Mouse (Mus musculus) hindbrain, postnatal 0 days (tissue): ENCODE results near the gene Zbtb34. TPM values are rescaled to one million over a fixed set of nuclear protein-coding genes. Genes with fewer than 3 reads are reported as not detected.

Source experiments
- ATAC-seq: fragments of 200-750 bp; cut with Nextera tagmentation; 2 replicates; pipeline ENCODE4 v1.8.0; 2017; ENCODE audit warnings: mild to moderate bottlenecking, moderate TSS enrichment, moderate library complexity
- DNase-seq: peaks from one replicate; pipeline ENCODE4 v3.0.0-alpha.2; 2015; ENCODE audit warnings: low spot score
- H3K27ac ChIP-seq: fragments of 300-500 bp; sonication (generic); 2 replicates; pipeline ENCODE4 v1.5.1; 2014; ENCODE audit warnings: mild to moderate bottlenecking
- H3K27me3 ChIP-seq: fragments of 300-500 bp; sonication (generic); 2 replicates; pipeline ENCODE4 v1.6.1; 2014; ENCODE audit warnings: low read length, mixed read lengths; ENCODE audit not compliant: insufficient read depth
- H3K36me3 ChIP-seq: fragments of 300-500 bp; sonication (generic); 2 replicates; pipeline ENCODE4 v1.6.1; 2014; ENCODE audit warnings: low read length, mixed read lengths; ENCODE audit not compliant: insufficient read depth
- H3K4me1 ChIP-seq: fragments of 300-500 bp; sonication (generic); 2 replicates; pipeline ENCODE4 v1.6.1; 2014; ENCODE audit warnings: antibody characterized with exemption, low read length, mixed read lengths; ENCODE audit not compliant: insufficient read depth
- H3K4me2 ChIP-seq: fragments of 300-500 bp; sonication (generic); 2 replicates; pipeline ENCODE4 v1.6.1; 2014; ENCODE audit warnings: low read depth, mild to moderate bottlenecking, low read length, moderate library complexity, mixed read lengths
- H3K4me3 ChIP-seq: fragments of 300-500 bp; sonication (generic); 2 replicates; pipeline ENCODE4 v1.5.1; 2014; ENCODE audit warnings: low read length
- H3K9ac ChIP-seq: fragments of 300-500 bp; sonication (generic); replicated peaks from 2 replicates; pipeline ENCODE4 v1.6.1; 2014; ENCODE audit warnings: mild to moderate bottlenecking, low read length, moderate library complexity, mixed read lengths
- H3K9me3 ChIP-seq: fragments of 300-500 bp; sonication (generic); 2 replicates; pipeline ENCODE4 v1.6.1; 2016; ENCODE audit warnings: low read length, mixed read lengths
- CTCF ChIP-seq: IDR thresholded peaks from 2 replicates; pipeline ENCODE4 v1.5.1; 2016; ENCODE audit warnings: antibody characterized with exemption, control low read depth, low read depth
- WGBS: fragments of 180-500 bp; shearing (Covaris S2); extraction: QIAGEN DNeasy Blood & Tissue Kit; methylation state at CpG from one replicate; pipeline ENCODE4 v1.1.7; 2014; 5-methylcytosine and 5-hydroxymethylcytosine counted together
- polyA plus RNA-seq: library from polyadenylated mRNA; unstranded; fragments of >200 nt; fragmentation: Nextera tagmentation; extraction: Ambion mirVana; gene quantifications from 2 replicates; pipeline ENCODE4 v1.2.1, GENCODE M21; 2015
- total RNA-seq: library from RNA; depleted of rRNA; stranded (reverse); fragments of >200 nt; gene quantifications from 2 replicates; pipeline ENCODE4 v1.2.3, GENCODE M21; 2014; rRNA removed

The Zbtb34 gene
- 20.6 and 32.9 TPM in 2 replicates for total RNA-seq
- polyA plus RNA-seq = 2.8 and 3.1 TPM in 2 replicates

DNA sequence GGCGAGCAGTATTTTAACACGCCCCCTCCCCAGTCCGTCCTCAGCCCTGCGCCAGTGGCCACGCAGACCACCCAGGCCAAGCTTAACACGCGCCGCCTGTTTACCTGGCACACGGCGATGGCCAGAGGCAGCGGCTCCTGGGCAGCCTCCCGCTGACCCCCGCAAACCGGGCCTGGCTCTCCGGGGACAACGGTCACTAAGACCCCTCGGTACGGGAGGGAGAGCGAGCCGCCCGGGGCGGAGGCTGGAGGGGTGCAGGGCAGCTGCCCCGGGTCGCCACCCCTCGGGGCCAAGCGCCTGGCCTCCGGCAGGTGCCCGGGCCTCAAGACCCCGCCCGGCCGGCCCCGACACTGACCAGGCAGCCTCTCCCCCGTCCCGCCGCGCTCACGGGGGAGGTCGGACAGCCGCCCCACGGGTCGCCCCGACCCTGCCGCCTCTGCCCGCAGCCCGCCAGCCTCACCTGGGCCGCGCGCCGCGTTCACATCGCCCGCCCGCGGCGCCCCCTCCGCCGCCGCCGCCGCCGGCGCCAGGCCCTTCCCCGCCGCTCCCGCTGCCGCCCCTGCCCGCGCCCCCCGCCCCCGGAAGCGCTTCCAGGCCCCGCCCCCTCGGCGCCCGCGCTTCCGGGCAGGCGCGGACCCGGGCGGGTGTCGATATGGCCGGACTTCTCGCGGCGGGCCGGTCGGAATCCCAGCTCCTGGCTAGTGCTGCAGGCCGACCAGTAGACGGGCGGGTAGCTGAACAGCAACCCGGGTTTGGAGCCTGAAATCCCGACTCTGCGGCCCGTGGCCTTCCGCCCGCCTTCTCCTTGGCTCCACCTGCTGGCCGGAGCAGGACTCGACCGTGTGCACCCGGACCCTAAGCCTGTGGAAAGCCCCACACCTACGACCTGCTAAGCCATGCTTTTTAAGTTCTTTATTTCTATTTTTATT lies at the start of gene Zbtb34:
Gene Zbtb34, minus strand, starts transcription at position 554 of the 929 bp plus-strand sequence.
- Histone ChIP-seq H3K36me3 (peaks cover 4% of the 10 kb centered on the region; the same call in 1 of the 2 replicates), H3K27me3 (no peaks in the 10 kb centered on the region), H3K4me2 (peak within 1 kb of the TSS; percentile 96), H3K4me3 (peak within 1 kb of the TSS; percentile 97), H3K4me1 (peaks cover 12% of the 10 kb centered on the region; the same call in 1 of the 2 replicates), H3K27ac (peak within 1 kb of the TSS; percentile 69), H3K9me3 (no peaks in the 10 kb centered on the region), H3K9ac (peak within 1 kb of the TSS; percentile 94)
- WGBS = under 1% methylated on average over 77 of the region's 102 CpGs
- TF ChIP-seq CTCF = peak; percentile 85
- DNase-seq = peak; percentile 87
- peak; percentile 84 for ATAC-seq

DNA sequence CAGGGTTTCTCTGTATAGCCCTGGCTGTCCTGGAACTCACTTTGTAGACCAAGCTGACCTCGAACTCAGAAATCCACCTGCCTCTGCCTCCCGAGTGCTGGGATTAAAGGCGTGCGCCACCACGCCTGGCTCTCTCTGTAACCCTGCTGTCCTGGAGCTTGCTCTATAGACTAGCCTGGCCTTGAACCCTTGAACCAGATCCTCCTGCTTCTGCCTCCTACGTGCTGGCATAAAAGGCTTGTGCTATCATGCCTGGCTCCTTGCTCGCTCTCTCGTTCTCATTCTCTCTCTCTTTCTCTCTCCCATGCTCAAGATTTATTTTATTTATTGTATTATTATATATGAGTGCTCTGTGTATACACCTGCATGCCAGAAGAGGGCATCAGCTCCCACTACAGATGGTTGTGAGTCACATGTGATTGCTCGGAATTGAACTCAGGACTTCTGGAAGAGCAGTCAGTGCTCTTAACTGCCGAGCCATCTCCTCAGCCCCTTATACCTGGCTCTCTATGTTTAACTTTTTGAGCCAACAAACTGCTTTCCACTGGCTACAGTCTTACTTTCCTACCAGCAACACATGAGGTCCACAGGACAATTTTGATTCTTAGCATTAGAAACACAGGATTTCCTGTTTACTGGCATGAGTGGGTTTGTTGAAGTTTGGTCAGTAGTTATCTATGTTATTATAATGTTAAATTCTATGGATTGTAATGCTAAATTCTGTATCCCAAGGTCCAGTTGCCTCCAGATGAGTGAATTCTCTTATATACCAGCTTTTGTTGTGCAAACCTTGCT lies 47.0 kb upstream of the Zbtb34 start:
- H3K36me3 ChIP-seq = no peaks in the 10 kb centered on the region
- H3K9me3 ChIP-seq = no peaks in the 10 kb centered on the region
- ATAC-seq (no peak), DNase-seq (no peak)
- no peak overlapping the region for H3K4me2 ChIP-seq
- no peak overlapping the region for H3K9ac ChIP-seq
- H3K4me1 ChIP-seq = no peaks in the 10 kb centered on the region
- H3K27me3 ChIP-seq = no peaks in the 10 kb centered on the region
- H3K27ac ChIP-seq = no peak overlapping the region
- WGBS = 93% methylated on average over 10 of the region's 10 CpGs
- no peak for TF ChIP-seq CTCF
- H3K4me3 ChIP-seq = no peak overlapping the region

- no peak overlapping the region for H3K27ac ChIP-seq
- no peaks in the 10 kb centered on the region for H3K4me1 ChIP-seq
- H3K4me2 ChIP-seq = no peak overlapping the region
- H3K9me3 ChIP-seq = no peaks in the 10 kb centered on the region
- peak; percentile 80 for DNase-seq
- no peak for ATAC-seq
- TF ChIP-seq CTCF = no peak
- no peak overlapping the region for H3K4me3 ChIP-seq
- H3K27me3 ChIP-seq = no peaks in the 10 kb centered on the region
- H3K36me3 ChIP-seq = no peaks in the 10 kb centered on the region
- H3K9ac ChIP-seq = no peak overlapping the region
These were observed 44.8 kb upstream of the Zbtb34 start for GRCm38 (mm10) chr2:33475961-33476360.

GRCm38 (mm10) chr2:33468466-33469097 lies 37.5 kb upstream of the Zbtb34 start, which contains the start of gene Zbtb43:
Gene Zbtb43, minus strand, starts transcription at chr2:33468559.
- WGBS = 6% methylated on average over 36 of the region's 36 CpGs
- Histone ChIP-seq H3K27ac (peak within 1 kb of the TSS; percentile 64; the same call in 1 of the 2 replicates), H3K9me3 (no peaks in the 10 kb centered on the region), H3K9ac (peak within 1 kb of the TSS; percentile 96), H3K4me2 (peak within 1 kb of the TSS; percentile 84), H3K4me1 (peaks cover 9% of the 10 kb centered on the region), H3K36me3 (no peaks in the 10 kb centered on the region), H3K4me3 (peak within 1 kb of the TSS; percentile 94), H3K27me3 (no peaks in the 10 kb centered on the region)
- ATAC-seq (peak; percentile 96), DNase-seq (peak; percentile 98)
- TF ChIP-seq CTCF = no peak

DNA sequence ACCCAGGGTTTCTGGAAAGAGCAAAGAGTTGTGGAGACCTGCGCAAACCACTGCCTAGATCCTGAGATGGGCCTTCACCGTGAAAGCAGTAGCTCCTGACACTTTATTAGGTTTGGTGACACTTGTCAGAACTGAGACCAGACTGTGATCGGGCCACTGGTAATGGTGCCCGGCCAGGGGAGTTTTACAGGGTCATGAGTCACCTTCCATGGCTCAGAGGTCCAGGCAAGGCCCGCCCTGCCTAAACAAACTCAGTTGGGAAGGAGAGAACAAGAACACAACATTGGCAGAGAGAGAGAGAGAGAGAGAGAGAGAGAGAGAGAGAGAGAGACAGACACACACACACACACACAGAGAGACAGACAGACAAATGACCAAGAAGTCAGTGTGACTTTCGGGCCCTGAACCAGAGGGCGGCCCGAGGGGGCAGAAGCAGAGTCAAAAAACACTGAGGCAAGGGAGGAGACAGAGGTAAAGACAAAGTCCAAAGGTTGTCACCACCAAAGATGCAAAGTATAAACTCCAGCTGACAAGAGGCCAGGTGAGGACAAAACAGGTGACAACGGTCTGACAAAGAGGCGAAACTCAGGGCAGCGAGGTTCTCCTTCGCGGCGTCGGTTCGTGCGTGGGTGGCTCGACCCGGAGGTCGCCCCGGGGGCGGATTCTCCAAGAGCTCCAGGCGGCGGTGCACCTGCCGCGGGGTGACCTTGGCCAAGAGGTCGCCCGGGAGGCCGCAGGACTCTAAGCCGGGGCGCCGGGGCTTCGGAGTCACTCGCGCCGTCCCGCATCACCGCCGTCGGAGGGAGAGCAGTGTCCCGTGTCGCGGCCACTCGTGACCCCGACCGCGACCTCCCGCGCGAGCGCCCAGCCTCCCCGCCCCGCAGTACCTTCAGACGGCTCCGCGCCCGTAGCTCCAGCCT lies 36.7 kb upstream of the Zbtb34 start:
- Histone ChIP-seq H3K27ac (peak overlapping the region; percentile 64; the same call in 1 of the 2 replicates), H3K27me3 (no peaks in the 10 kb centered on the region), H3K9ac (peak overlapping the region; percentile 96), H3K36me3 (peaks cover 2% of the 10 kb centered on the region; the same call in 1 of the 2 replicates), H3K4me3 (peak overlapping the region; percentile 94), H3K9me3 (no peaks in the 10 kb centered on the region), H3K4me2 (peak overlapping the region; percentile 84), H3K4me1 (peaks cover 9% of the 10 kb centered on the region)
- DNase-seq (no peak), ATAC-seq (no peak; the same call in 1 of the 2 replicates)
- no peak for TF ChIP-seq CTCF
- WGBS = 8% methylated on average over 48 of the region's 57 CpGs
